Mouse (Mus musculus) lung, embryonic 14.5 days (tissue): ENCODE results near the gene Aoc2. TPM values are rescaled to one million over a fixed set of nuclear protein-coding genes. Genes with fewer than 3 reads are reported as not detected.

Experiments
- ATAC-seq: fragments of 200-750 bp; cut with Nextera tagmentation; 2 replicates; pipeline ENCODE4 v1.8.0; 2017; ENCODE audit warnings: mild to moderate bottlenecking, moderate TSS enrichment, moderate library complexity; ENCODE audit not compliant: insufficient read depth
- DNase-seq: peaks from one replicate; pipeline ENCODE4 v3.0.0-alpha.2; 2015
- H3K27ac ChIP-seq: fragments of 300-500 bp; sonication (generic); 2 replicates; pipeline ENCODE4 v1.5.1; 2014; ENCODE audit warnings: low read depth, mild to moderate bottlenecking, moderate library complexity
- H3K27me3 ChIP-seq: fragments of 300-500 bp; sonication (generic); 2 replicates; pipeline ENCODE4 v1.6.1; 2014; ENCODE audit warnings: low read length, control low read depth; ENCODE audit not compliant: insufficient read depth
- H3K36me3 ChIP-seq: fragments of 300-500 bp; sonication (generic); 2 replicates; pipeline ENCODE4 v1.6.1; 2014; ENCODE audit warnings: control low read depth; ENCODE audit not compliant: insufficient read depth
- H3K4me1 ChIP-seq: fragments of 300-500 bp; sonication (generic); 2 replicates; pipeline ENCODE4 v1.6.1; 2014; ENCODE audit warnings: antibody characterized with exemption, control low read depth; ENCODE audit not compliant: insufficient read depth
- H3K4me2 ChIP-seq: fragments of 300-500 bp; sonication (generic); 2 replicates; pipeline ENCODE4 v1.6.1; 2014; ENCODE audit warnings: mild to moderate bottlenecking
- H3K4me3 ChIP-seq: fragments of 300-500 bp; sonication (generic); 2 replicates; pipeline ENCODE4 v1.5.1; 2014; ENCODE audit warnings: low read depth, low read length
- H3K9ac ChIP-seq: fragments of 300-500 bp; sonication (generic); 2 replicates; pipeline ENCODE4 v1.6.1; 2014
- H3K9me3 ChIP-seq: fragments of 300-500 bp; sonication (generic); 2 replicates; pipeline ENCODE4 v1.6.1; 2016; ENCODE audit warnings: low read depth, low read length, control low read depth
- CTCF ChIP-seq: IDR thresholded peaks from 2 replicates; pipeline ENCODE4 v1.5.1; 2016; ENCODE audit warnings: antibody characterized with exemption, low read depth
- WGBS: fragments of 180-500 bp; shearing (Covaris S2); extraction: QIAGEN DNeasy Blood & Tissue Kit; methylation state at CpG from one replicate; pipeline ENCODE4 v1.1.7; 2014; 5-methylcytosine and 5-hydroxymethylcytosine counted together
- polyA plus RNA-seq: library from polyadenylated mRNA; unstranded; fragments of >200 nt; fragmentation: Nextera tagmentation; extraction: Ambion mirVana; gene quantifications from 2 replicates; pipeline ENCODE4 v1.2.1, GENCODE M21; 2014

Gene Aoc2
- polyA plus RNA-seq, 1 experiment from 2014 or later = 1.5 TPM

- no peak for DNase-seq
- 0 out of 2 replicates have a peak, but pooled peaks have one; percentile 29 for ATAC-seq
- no peaks in the 10 kb centered on the region for H3K27me3 ChIP-seq
- no peak for TF ChIP-seq CTCF
- H3K4me1 ChIP-seq = peaks cover 5% of the 10 kb centered on the region; the same call in 1 of the 2 replicates
- peak overlapping the region; percentile 86 for H3K4me3 ChIP-seq
- no peaks in the 10 kb centered on the region for H3K9me3 ChIP-seq
- H3K27ac ChIP-seq = peak overlapping the region; percentile 65
- H3K9ac ChIP-seq = peak overlapping the region; percentile 85
- H3K36me3 ChIP-seq = peaks cover 29% of the 10 kb centered on the region
- WGBS = 12% methylated on average over 26 of the region's 26 CpGs
- peak overlapping the region; percentile 99 for H3K4me2 ChIP-seq
Measured at GRCm38 (mm10) chr11:101301299-101302003, 23.4 kb upstream of the Aoc2 start.

GRCm38 (mm10) chr11:101302004-101302798, 22.7 kb upstream of the Aoc2 start, which contains the start of gene Becn1:
TSS of gene Becn1 (minus strand) at chr11:101302286.
- Histone ChIP-seq H3K4me3 (peak within 1 kb of the TSS; percentile 86), H3K27ac (peak within 1 kb of the TSS; percentile 65), H3K4me2 (peak within 1 kb of the TSS; percentile 99), H3K27me3 (no peaks in the 10 kb centered on the region), H3K4me1 (peaks cover 5% of the 10 kb centered on the region; the same call in 1 of the 2 replicates), H3K9me3 (no peaks in the 10 kb centered on the region), H3K9ac (peak within 1 kb of the TSS; percentile 85), H3K36me3 (peaks cover 23% of the 10 kb centered on the region)
- peak; percentile 98 for TF ChIP-seq CTCF
- WGBS = 6% methylated on average over 39 of the region's 39 CpGs
- ATAC-seq = peak; percentile 96
- peak; percentile 99 for DNase-seq

- Histone ChIP-seq H3K36me3 (no peaks in the 10 kb centered on the region), H3K4me2 (no peak overlapping the region), H3K27me3 (no peaks in the 10 kb centered on the region), H3K4me3 (no peak overlapping the region), H3K27ac (no peak overlapping the region), H3K9ac (no peak overlapping the region), H3K4me1 (no peaks in the 10 kb centered on the region), H3K9me3 (no peaks in the 10 kb centered on the region)
- ATAC-seq (no peak), DNase-seq (no peak)
- no peak for TF ChIP-seq CTCF
- 19% methylated on average over 5 of the region's 5 CpGs for WGBS
Measured at GRCm38 (mm10) chr11:101307744-101308143, 17.1 kb upstream of the Aoc2 start.

GRCm38 (mm10) chr11:101311083-101311482, 13.8 kb upstream of the Aoc2 start:
- H3K4me2 ChIP-seq = no peak overlapping the region
- H3K36me3 ChIP-seq = no peaks in the 10 kb centered on the region
- WGBS = 85% methylated on average over 3 of the region's 3 CpGs
- no peak overlapping the region for H3K4me3 ChIP-seq
- H3K4me1 ChIP-seq = no peaks in the 10 kb centered on the region
- no peak overlapping the region for H3K9ac ChIP-seq
- H3K27me3 ChIP-seq = no peaks in the 10 kb centered on the region
- H3K9me3 ChIP-seq = no peaks in the 10 kb centered on the region
- no peak for TF ChIP-seq CTCF
- DNase-seq (no peak), ATAC-seq (no peak)
- H3K27ac ChIP-seq = no peak overlapping the region

- Histone ChIP-seq H3K4me3 (no peak overlapping the region), H3K27me3 (no peaks in the 10 kb centered on the region), H3K27ac (no peak overlapping the region), H3K36me3 (no peaks in the 10 kb centered on the region), H3K4me1 (peaks cover 3% of the 10 kb centered on the region), H3K4me2 (no peak overlapping the region), H3K9me3 (no peaks in the 10 kb centered on the region), H3K9ac (no peak overlapping the region)
- DNase-seq (no peak), ATAC-seq (no peak)
- no peak for TF ChIP-seq CTCF
- 39% methylated on average over 3 of the region's 3 CpGs for WGBS
Measured at GRCm38 (mm10) chr11:101312150-101312549, 12.7 kb upstream of the Aoc2 start.

- peak; percentile 18; the same call in 1 of the 2 replicates for TF ChIP-seq CTCF
- H3K27ac ChIP-seq = no peak overlapping the region
- H3K4me3 ChIP-seq = no peak overlapping the region
- DNase-seq = no peak
- ATAC-seq = no peak
- H3K9ac ChIP-seq = no peak overlapping the region
- peaks cover 3% of the 10 kb centered on the region for H3K4me1 ChIP-seq
- no peaks in the 10 kb centered on the region for H3K9me3 ChIP-seq
- H3K36me3 ChIP-seq = peaks cover 22% of the 10 kb centered on the region
- no peaks in the 10 kb centered on the region for H3K27me3 ChIP-seq
- no peak overlapping the region for H3K4me2 ChIP-seq
- 77% methylated on average over 1 of the region's 1 CpGs for WGBS
Measured at GRCm38 (mm10) chr11:101314567-101314966, 10.3 kb upstream of the Aoc2 start.

GRCm38 (mm10) chr11:101315082-101315650, 9.7 kb upstream of the Aoc2 start:
- ATAC-seq = no peak
- 81% methylated on average over 8 of the region's 8 CpGs for WGBS

More at GRCm38 (mm10) chr11:101315082-101315650, 9.7 kb upstream of the Aoc2 start:
- peak overlapping the region; percentile 88 for H3K4me2 ChIP-seq
- H3K4me3 ChIP-seq = peak overlapping the region; percentile 99
- DNase-seq = no peak
- H3K9ac ChIP-seq = peak overlapping the region; percentile 82
- no peaks in the 10 kb centered on the region for H3K9me3 ChIP-seq
- no peaks in the 10 kb centered on the region for H3K27me3 ChIP-seq
- peaks cover 28% of the 10 kb centered on the region for H3K36me3 ChIP-seq
- peaks cover 3% of the 10 kb centered on the region for H3K4me1 ChIP-seq
- no peak for TF ChIP-seq CTCF
- H3K27ac ChIP-seq = peak overlapping the region; percentile 87
